In genomic region chr2:174584272-174584671, GRCm38 (mm10) we compare ENCODE assay signal across 36 mouse cellular contexts. TPM values are rescaled to one million over a fixed set of nuclear protein-coding genes. Genes with fewer than 3 reads are reported as not detected.
A peak's percentile ranks its signal among the peaks of the same experiment; 100 is the strongest.
DNase-seq lines count a peak whose midpoint lies in the region; ATAC-seq and TF ChIP-seq lines count a peak whose summit lies in the region.
"Had no signal": no experiment of that assay in that cellular context is flagged by ENCODE, and none has a peak within 500 bp of the region (broad histone marks: within the 10 kb centered on the region; RNA-seq: fewer than 3 reads in every experiment).

No protein-coding gene starts in this region.

- TF ChIP-seq CTCF in left cerebral cortex, adult 2 months (IDR thresholded peaks at IDR 0.05), result no peak
- no peak for TF ChIP-seq CTCF in midbrain, postnatal 0 days (IDR thresholded peaks at IDR 0.05)

- intact Hi-C loops in left cerebral cortex, adult 2 months (cut with DNase I), result no loop called here
- intact Hi-C loops in left cerebral cortex, postnatal 36 days (cut with DNase I), result no loop called here

- no peak overlapping the region for H3K4me3 ChIP-seq in left cerebral cortex, adult 2 months
- no peak overlapping the region for H3K4me3 ChIP-seq in midbrain, postnatal 0 days (ENCODE audit: low read depth, low read length)
- H3K4me3 ChIP-seq: erythroblast, embryonic 14.5 days; heart, embryonic 12.5 days; limb, embryonic 10.5 days; limb, embryonic 15.5 days; midbrain, embryonic 13.5 days had no signal

- H3K9me3 ChIP-seq in midbrain, postnatal 0 days (ENCODE audit: low read length), result no peaks in the 10 kb centered on the region
- H3K9me3 ChIP-seq: heart, embryonic 12.5 days; limb, embryonic 10.5 days; limb, embryonic 15.5 days; midbrain, embryonic 13.5 days had no signal

- no peak overlapping the region for H3K4me2 ChIP-seq in midbrain, postnatal 0 days (ENCODE audit: low read depth, low read length, poor library complexity, severe bottlenecking)
- H3K4me2 ChIP-seq: heart, embryonic 12.5 days; hindbrain, embryonic 14.5 days; limb, embryonic 15.5 days; midbrain, embryonic 13.5 days had no signal

- H3K27ac ChIP-seq in left cerebral cortex, adult 2 months, result no peak overlapping the region; the same call in 1 of the 2 replicates
- H3K27ac ChIP-seq in midbrain, postnatal 0 days (ENCODE audit: low read depth, low read length), result no peak overlapping the region
- H3K27ac ChIP-seq: hindbrain, embryonic 14.5 days; kidney, postnatal 0 days; limb, embryonic 10.5 days; limb, embryonic 15.5 days; liver, embryonic 14.5 days; macrophage; midbrain, embryonic 13.5 days had no signal

- ATAC-seq in midbrain, postnatal 0 days (ENCODE audit: low FRiP score), result no peak
- ATAC-seq: CD4-positive, CD25-positive, alpha-beta regulatory T cell, adult 4 months; forebrain, embryonic 16.5 days; inflammation-experienced regulatory T-cells, adult 6 months; midbrain, embryonic 13.5 days had no signal

- DNase-seq in left cerebral cortex, adult 2 months (ENCODE audit: extremely low spot score in 1 of 2, low spot score in 2 of 2), result peak; percentile 32 to 33
- no peak for DNase-seq in left cerebral cortex, adult 11 months (ENCODE audit: low spot score)
- peak; percentile 50 to 72 for DNase-seq in frontal cortex, postnatal 36 days (ENCODE audit: low spot score in 2 of 2)
- peak; percentile 50 to 60 for DNase-seq in left cerebral cortex, postnatal 36 days (ENCODE audit: low spot score in 2 of 2)
- peak; percentile 52 to 66 for DNase-seq in right cerebral cortex, postnatal 36 days (ENCODE audit: low spot score in 2 of 2)
- DNase-seq in midbrain, postnatal 0 days (ENCODE audit: low spot score), result no peak
- no peak for DNase-seq in cerebellum, postnatal 4 days (ENCODE audit: low spot score in 2 of 2)
- no peak for DNase-seq in testis, postnatal 10 days (ENCODE audit: low spot score)
- DNase-seq: adrenal gland, postnatal 25 days; cerebellum, adult 18-20 months; cerebellum, postnatal 10 days; gastrocnemius, postnatal 14 days; heart, adult 18-20 months; kidney, adult 18-20 months; kidney, postnatal 4 days; lung, adult 2 months; lung, postnatal 10 days; retina, postnatal 1 day; spleen, adult 18-20 months; thymus, adult 2 months; thymus, postnatal 4 days had no signal

- H3K36me3 ChIP-seq in midbrain, postnatal 0 days (ENCODE audit: insufficient read depth, low read length), result no peaks in the 10 kb centered on the region
- H3K36me3 ChIP-seq: heart, embryonic 12.5 days; limb, embryonic 10.5 days; limb, embryonic 15.5 days; midbrain, embryonic 13.5 days had no signal

- 76% methylated on average over 2 of the region's 2 CpGs for WGBS in midbrain, postnatal 0 days

- no peaks in the 10 kb centered on the region for H3K27me3 ChIP-seq in midbrain, postnatal 0 days (ENCODE audit: insufficient read depth, low read length)
- H3K27me3 ChIP-seq: heart, embryonic 12.5 days; limb, embryonic 15.5 days; midbrain, embryonic 13.5 days had no signal

- no peak overlapping the region for H3K9ac ChIP-seq in midbrain, postnatal 0 days (replicated peaks; ENCODE audit: low read length, poor library complexity, severe bottlenecking)
- H3K9ac ChIP-seq: heart, embryonic 12.5 days; hindbrain, embryonic 14.5 days; limb, embryonic 15.5 days; liver, embryonic 14.5 days; midbrain, embryonic 13.5 days had no signal

- H3K4me1 ChIP-seq in midbrain, postnatal 0 days (ENCODE audit: insufficient read depth, low read length), result no peaks in the 10 kb centered on the region
- H3K4me1 ChIP-seq: heart, embryonic 12.5 days; limb, embryonic 10.5 days; midbrain, embryonic 13.5 days had no signal

RNA-seq across cellular contexts. Expression of gene Zfp831, which starts 59.1 kb away (rescaled TPM):
- total RNA-seq in left cerebral cortex, adult 2 months (2021), result 10 to 100 TPM; 16.8 to 20.6 TPM
- 10 to 100 TPM; 14.2 to 20.2 TPM for total RNA-seq in left cerebral cortex, postnatal 36 days (2021)
- total RNA-seq in midbrain, postnatal 0 days (2014; rRNA removed), result 0.09 TPM in 1 of 2 replicates, not detected in the other
- not detected in 2 replicates for polyA plus RNA-seq in midbrain, postnatal 0 days (2015; fragmentation: Nextera tagmentation; extraction: Ambion mirVana)
- polyA plus RNA-seq: embryonic facial prominence, embryonic 14.5 days; erythroblast, embryonic 14.5 days; forebrain, embryonic 11.5 days; forebrain, embryonic 16.5 days; heart, embryonic 12.5 days; hindbrain, embryonic 14.5 days; kidney, postnatal 0 days; limb, embryonic 10.5 days; limb, embryonic 15.5 days; neural tube, embryonic 14.5 days had no signal

Comparison
In these comparisons a context has a peak if more than half of its experiments do, and no peak if none do; other contexts are left out.
1. DNase-seq: peak in left cerebral cortex, adult 2 months (2 of 2), frontal cortex, postnatal 36 days (2 of 2), left cerebral cortex, postnatal 36 days (2 of 2) and right cerebral cortex, postnatal 36 days (2 of 2); none in left cerebral cortex, adult 11 months (single experiment), midbrain, postnatal 0 days (single experiment), cerebellum, postnatal 4 days (0 of 2) and testis, postnatal 10 days (single experiment).
2. RNA of gene Zfp831, which starts 59.1 kb away (total RNA-seq): 16.8 to 20.6 TPM in left cerebral cortex, adult 2 months and 14.2 to 20.2 TPM in left cerebral cortex, postnatal 36 days; 0.09 TPM in midbrain, postnatal 0 days; every median in the first group is over 10 times any median in the second.